Mouse (Mus musculus) C2C12 (cell line): ENCODE measurements around the gene Kcnk10.

Source experiments
- CEBPB ChIP-seq: IDR thresholded peaks from one replicate; pipeline ENCODE4 v1.6.1; 2011; ENCODE audit warnings: low read depth, mild to moderate bottlenecking, control low read depth, moderate library complexity
- CTCF ChIP-seq: IDR thresholded peaks from one replicate; pipeline ENCODE4 v1.5.1; 2011; ENCODE audit not compliant: control insufficient read depth, insufficient read depth, insufficient read length
- MYOD1 ChIP-seq: IDR thresholded peaks from one replicate; pipeline ENCODE4 v1.6.1; 2011; ENCODE audit warnings: low read depth; ENCODE audit not compliant: control insufficient read depth, insufficient read length

- TF ChIP-seq CTCF = no peak
- no peak for TF ChIP-seq CEBPB
- TF ChIP-seq MYOD1 = no peak
Observed at GRCm38 (mm10) chr12:98459889-98460288, 118.2 kb downstream of the Kcnk10 start.
